Mouse (Mus musculus): ENCODE measurements at regions not wholly inside any gene's neighbourhood (a gene's known extent, or its start where the extent isn't known, plus 50 kb on each side); places are given as distances from the start of the nearest gene placed in this dataset.

GRCm38 (mm10) chr14:120560416-120560815, 82.2 kb downstream of the Rap2a start:
- Histone ChIP-seq H3K36me3 (ENCODE audit: control insufficient read depth, insufficient read depth, low read length) (no peaks in the 10 kb centered on the region), H3K9ac (ENCODE audit: low read depth, low read length) (no peak overlapping the region), H3K4me2 (ENCODE audit: low read length) (no peak overlapping the region), H3K27ac (ENCODE audit: low read length) (no peak overlapping the region), H3K9me3 (replicated peaks; ENCODE audit: control insufficient read depth, low read length, poor library complexity, severe bottlenecking) (no peaks in the 10 kb centered on the region), H3K4me3 (ENCODE audit: low read depth, low read length) (no peak overlapping the region), H3K4me1 (ENCODE audit: control insufficient read depth, insufficient read depth, low read length) (no peaks in the 10 kb centered on the region), H3K27me3 (ENCODE audit: control insufficient read depth, insufficient read depth, low read depth, low read length) (no peaks in the 10 kb centered on the region)
- 95% methylated on average over 7 of the region's 7 CpGs for WGBS
- ATAC-seq, result no peak

- Histone ChIP-seq H3K9me3 (replicated peaks; ENCODE audit: control insufficient read depth, low read length, poor library complexity, severe bottlenecking) (no peaks in the 10 kb centered on the region), H3K27me3 (ENCODE audit: control insufficient read depth, insufficient read depth, low read depth, low read length) (no peaks in the 10 kb centered on the region), H3K36me3 (ENCODE audit: control insufficient read depth, insufficient read depth, low read length) (no peaks in the 10 kb centered on the region), H3K9ac (ENCODE audit: low read depth, low read length) (no peak overlapping the region), H3K4me1 (ENCODE audit: control insufficient read depth, insufficient read depth, low read length) (no peaks in the 10 kb centered on the region), H3K4me3 (ENCODE audit: low read depth, low read length) (no peak overlapping the region), H3K4me2 (ENCODE audit: low read length) (no peak overlapping the region), H3K27ac (ENCODE audit: low read length) (no peak overlapping the region)
- WGBS, result 94% methylated on average over 2 of the region's 2 CpGs
- no peak for ATAC-seq
Observed at GRCm38 (mm10) chr14:120560987-120561386, 82.7 kb downstream of the Rap2a start.

- no peaks in the 10 kb centered on the region for H3K9me3 ChIP-seq (replicated peaks; ENCODE audit: control insufficient read depth, low read length, poor library complexity, severe bottlenecking)
- no peak for ATAC-seq
- H3K4me2 ChIP-seq (ENCODE audit: low read length), result no peak overlapping the region
- H3K4me1 ChIP-seq (ENCODE audit: control insufficient read depth, insufficient read depth, low read length), result no peaks in the 10 kb centered on the region
- no peak overlapping the region for H3K9ac ChIP-seq (ENCODE audit: low read depth, low read length)
- WGBS, result 77% methylated on average over 1 of the region's 1 CpGs
- H3K4me3 ChIP-seq (ENCODE audit: low read depth, low read length), result no peak overlapping the region
- H3K27ac ChIP-seq (ENCODE audit: low read length), result no peak overlapping the region
- H3K27me3 ChIP-seq (ENCODE audit: control insufficient read depth, insufficient read depth, low read depth, low read length), result no peaks in the 10 kb centered on the region
- no peaks in the 10 kb centered on the region for H3K36me3 ChIP-seq (ENCODE audit: control insufficient read depth, insufficient read depth, low read length)
Observed at GRCm38 (mm10) chr14:120566945-120567344, 88.7 kb downstream of the Rap2a start.

DNA sequence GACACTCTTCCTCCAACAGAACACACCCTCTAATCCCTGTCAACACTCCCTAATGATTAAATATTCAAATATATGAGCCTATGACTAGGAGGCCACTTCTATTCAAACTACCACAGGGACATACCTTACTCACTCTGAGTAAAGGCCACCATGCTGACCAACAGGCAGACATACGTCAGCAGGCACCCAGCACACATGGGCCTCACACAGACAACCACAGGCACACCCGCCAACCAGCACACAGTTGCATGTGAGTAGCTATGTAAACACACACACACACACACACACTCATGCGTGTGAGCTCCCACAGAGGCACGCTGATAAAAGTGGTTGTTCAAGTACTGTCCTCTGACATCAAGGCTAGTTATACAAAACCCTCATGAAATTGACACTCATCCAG, 89.8 kb downstream of the Rap2a start:
- H3K4me3 ChIP-seq (ENCODE audit: low read depth, low read length), result no peak overlapping the region
- no peaks in the 10 kb centered on the region for H3K27me3 ChIP-seq (ENCODE audit: control insufficient read depth, insufficient read depth, low read depth, low read length)
- no peak overlapping the region for H3K4me2 ChIP-seq (ENCODE audit: low read length)
- no peaks in the 10 kb centered on the region for H3K9me3 ChIP-seq (replicated peaks; ENCODE audit: control insufficient read depth, low read length, poor library complexity, severe bottlenecking)
- no peak for ATAC-seq
- WGBS, result 92% methylated on average over 4 of the region's 4 CpGs
- H3K9ac ChIP-seq (ENCODE audit: low read depth, low read length), result no peak overlapping the region
- no peaks in the 10 kb centered on the region for H3K4me1 ChIP-seq (ENCODE audit: control insufficient read depth, insufficient read depth, low read length)
- H3K36me3 ChIP-seq (ENCODE audit: control insufficient read depth, insufficient read depth, low read length), result no peaks in the 10 kb centered on the region
- no peak overlapping the region for H3K27ac ChIP-seq (ENCODE audit: low read length)

DNA sequence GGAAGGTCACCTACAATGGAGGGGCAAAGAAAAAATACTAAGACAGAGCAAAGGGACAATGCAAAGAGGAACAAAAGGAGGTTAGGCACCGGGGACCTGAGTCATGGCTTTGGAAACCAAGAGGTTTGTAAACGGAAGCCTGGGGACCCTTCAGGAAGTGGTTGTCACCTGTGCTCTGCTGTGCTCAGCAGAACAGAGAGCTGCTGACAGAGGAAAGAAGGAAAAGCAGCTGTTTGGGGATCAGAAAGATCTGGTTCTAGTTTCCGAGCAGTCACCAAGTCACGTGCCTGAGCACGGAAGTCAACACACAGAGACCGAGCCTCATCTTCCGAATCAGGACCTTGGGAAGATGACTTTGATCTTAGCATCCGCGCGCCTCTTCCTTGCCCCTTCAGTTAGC, 94.0 kb downstream of the Rap2a start:
- 86% methylated on average over 10 of the region's 10 CpGs for WGBS
- no peaks in the 10 kb centered on the region for H3K36me3 ChIP-seq (ENCODE audit: control insufficient read depth, insufficient read depth, low read length)
- no peaks in the 10 kb centered on the region for H3K27me3 ChIP-seq (ENCODE audit: control insufficient read depth, insufficient read depth, low read depth, low read length)
- no peak overlapping the region for H3K4me3 ChIP-seq (ENCODE audit: low read depth, low read length)
- no peaks in the 10 kb centered on the region for H3K9me3 ChIP-seq (replicated peaks; ENCODE audit: control insufficient read depth, low read length, poor library complexity, severe bottlenecking)
- H3K4me1 ChIP-seq (ENCODE audit: control insufficient read depth, insufficient read depth, low read length), result no peaks in the 10 kb centered on the region
- no peak for ATAC-seq
- no peak overlapping the region for H3K27ac ChIP-seq (ENCODE audit: low read length)
- H3K9ac ChIP-seq (ENCODE audit: low read depth, low read length), result no peak overlapping the region
- H3K4me2 ChIP-seq (ENCODE audit: low read length), result no peak overlapping the region

DNA sequence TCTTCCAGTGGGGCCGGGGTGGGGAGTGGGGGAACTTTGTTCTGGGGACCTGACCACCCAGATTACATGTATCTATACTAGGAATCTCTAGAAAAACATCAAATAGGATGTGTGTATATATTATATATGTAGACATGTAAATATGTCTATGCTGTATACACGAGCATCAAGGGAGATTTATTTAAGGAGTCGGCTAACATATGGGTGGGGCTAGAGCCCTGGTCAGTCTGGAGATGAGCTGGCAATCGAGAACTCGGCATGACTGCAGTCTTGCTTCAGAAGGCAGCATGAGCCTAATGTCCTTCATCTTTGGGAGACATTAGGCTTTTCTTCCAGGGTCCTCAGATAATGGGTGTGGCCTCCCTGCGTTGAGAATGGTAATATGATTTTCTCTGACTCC, 97.0 kb downstream of the Rap2a start:
- ATAC-seq, result no peak
- Histone ChIP-seq H3K4me2 (ENCODE audit: low read length) (no peak overlapping the region), H3K9ac (ENCODE audit: low read depth, low read length) (no peak overlapping the region), H3K9me3 (replicated peaks; ENCODE audit: control insufficient read depth, low read length, poor library complexity, severe bottlenecking) (no peaks in the 10 kb centered on the region), H3K27me3 (ENCODE audit: control insufficient read depth, insufficient read depth, low read depth, low read length) (no peaks in the 10 kb centered on the region), H3K27ac (ENCODE audit: low read length) (no peak overlapping the region), H3K36me3 (ENCODE audit: control insufficient read depth, insufficient read depth, low read length) (no peaks in the 10 kb centered on the region), H3K4me1 (ENCODE audit: control insufficient read depth, insufficient read depth, low read length) (no peaks in the 10 kb centered on the region), H3K4me3 (ENCODE audit: low read depth, low read length) (no peak overlapping the region)
- 89% methylated on average over 6 of the region's 6 CpGs for WGBS

DNA sequence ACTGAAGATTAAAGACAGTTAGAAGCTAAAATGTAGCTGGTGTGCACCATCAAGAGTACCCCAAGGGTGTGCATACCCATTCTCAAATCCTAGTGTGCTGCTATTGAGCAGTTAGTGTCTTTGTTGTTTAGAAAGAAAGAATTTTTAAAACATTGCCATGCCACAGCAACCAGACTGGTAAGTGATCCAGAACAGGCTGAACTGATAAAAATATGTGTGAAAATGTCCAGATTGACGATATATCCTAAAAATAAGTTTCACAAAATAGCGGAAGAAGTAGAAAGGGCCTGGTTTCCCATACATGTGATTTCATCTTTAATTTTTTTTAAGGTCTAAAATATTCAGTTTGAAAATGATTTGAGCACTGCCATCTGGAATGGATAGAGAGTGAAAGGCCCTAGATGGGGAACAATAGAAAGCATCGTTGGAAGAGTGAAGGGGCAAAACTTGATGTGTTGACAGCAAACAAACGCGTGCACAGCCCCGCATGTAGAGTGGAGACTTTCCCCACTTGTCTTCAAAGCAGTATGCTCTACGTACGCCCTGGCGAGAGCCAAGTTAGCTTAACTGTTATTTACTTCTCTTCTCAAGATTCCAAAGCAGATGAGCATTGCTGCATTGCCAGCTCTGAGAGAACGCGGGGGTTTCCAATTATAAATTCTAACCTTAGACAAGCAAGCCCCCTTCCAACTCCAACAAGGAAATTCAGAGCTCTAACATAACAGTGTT, 100.3 kb downstream of the Rap2a start:
- Histone ChIP-seq H3K4me1 (ENCODE audit: control insufficient read depth, insufficient read depth, low read length) (no peaks in the 10 kb centered on the region), H3K4me2 (ENCODE audit: low read length) (no peak overlapping the region), H3K4me3 (ENCODE audit: low read depth, low read length) (no peak overlapping the region), H3K27me3 (ENCODE audit: control insufficient read depth, insufficient read depth, low read depth, low read length) (no peaks in the 10 kb centered on the region), H3K36me3 (ENCODE audit: control insufficient read depth, insufficient read depth, low read length) (no peaks in the 10 kb centered on the region), H3K27ac (ENCODE audit: low read length) (no peak overlapping the region), H3K9ac (ENCODE audit: low read depth, low read length) (no peak overlapping the region), H3K9me3 (replicated peaks; ENCODE audit: control insufficient read depth, low read length, poor library complexity, severe bottlenecking) (no peaks in the 10 kb centered on the region)
- no peak for ATAC-seq
- WGBS, result 90% methylated on average over 11 of the region's 11 CpGs

- 87% methylated on average over 3 of the region's 3 CpGs for WGBS
Observed at GRCm38 (mm10) chr14:120583807-120584206, 105.6 kb downstream of the Rap2a start.

GRCm38 (mm10) chr14:120592191-120592590, 113.9 kb downstream of the Rap2a start:
- no peak overlapping the region for H3K27ac ChIP-seq (ENCODE audit: low read length)
- no peaks in the 10 kb centered on the region for H3K4me1 ChIP-seq (ENCODE audit: control insufficient read depth, insufficient read depth, low read length)
- no peak overlapping the region for H3K4me2 ChIP-seq (ENCODE audit: low read length)
- 95% methylated on average over 2 of the region's 2 CpGs for WGBS
- no peaks in the 10 kb centered on the region for H3K27me3 ChIP-seq (ENCODE audit: control insufficient read depth, insufficient read depth, low read depth, low read length)
- H3K4me3 ChIP-seq (ENCODE audit: low read depth, low read length), result no peak overlapping the region
- no peaks in the 10 kb centered on the region for H3K9me3 ChIP-seq (replicated peaks; ENCODE audit: control insufficient read depth, low read length, poor library complexity, severe bottlenecking)
- no peak overlapping the region for H3K9ac ChIP-seq (ENCODE audit: low read depth, low read length)
- H3K36me3 ChIP-seq (ENCODE audit: control insufficient read depth, insufficient read depth, low read length), result no peaks in the 10 kb centered on the region
- ATAC-seq, result no peak

More at GRCm38 (mm10) chr14:120583807-120584206, 105.6 kb downstream of the Rap2a start:
- Histone ChIP-seq H3K27ac (ENCODE audit: low read length) (no peak overlapping the region), H3K4me2 (ENCODE audit: low read length) (no peak overlapping the region), H3K9ac (ENCODE audit: low read depth, low read length) (no peak overlapping the region), H3K4me3 (ENCODE audit: low read depth, low read length) (no peak overlapping the region), H3K36me3 (ENCODE audit: control insufficient read depth, insufficient read depth, low read length) (no peaks in the 10 kb centered on the region), H3K4me1 (ENCODE audit: control insufficient read depth, insufficient read depth, low read length) (no peaks in the 10 kb centered on the region), H3K27me3 (ENCODE audit: control insufficient read depth, insufficient read depth, low read depth, low read length) (no peaks in the 10 kb centered on the region), H3K9me3 (replicated peaks; ENCODE audit: control insufficient read depth, low read length, poor library complexity, severe bottlenecking) (no peaks in the 10 kb centered on the region)
- ATAC-seq, result no peak

All from midbrain, embryonic 16.5 days (tissue).